Mouse (Mus musculus) heart, adult 11 months (tissue): ENCODE measurements around the gene Midn.
A peak's percentile ranks its signal among the peaks of the same experiment; 100 is the strongest.

Source experiments
- DNase-seq: peaks from one replicate; pipeline ENCODE4 v3.0.0; 2022

Midn gene

GRCm38 (mm10) chr10:80130403-80131031, 17.6 kb upstream of the Midn start:
- no peak for DNase-seq

GRCm38 (mm10) chr10:80131316-80131951, 16.6 kb upstream of the Midn start:
- no peak for DNase-seq

GRCm38 (mm10) chr10:80131952-80132350, 16.1 kb upstream of the Midn start:
- no peak for DNase-seq

DNA sequence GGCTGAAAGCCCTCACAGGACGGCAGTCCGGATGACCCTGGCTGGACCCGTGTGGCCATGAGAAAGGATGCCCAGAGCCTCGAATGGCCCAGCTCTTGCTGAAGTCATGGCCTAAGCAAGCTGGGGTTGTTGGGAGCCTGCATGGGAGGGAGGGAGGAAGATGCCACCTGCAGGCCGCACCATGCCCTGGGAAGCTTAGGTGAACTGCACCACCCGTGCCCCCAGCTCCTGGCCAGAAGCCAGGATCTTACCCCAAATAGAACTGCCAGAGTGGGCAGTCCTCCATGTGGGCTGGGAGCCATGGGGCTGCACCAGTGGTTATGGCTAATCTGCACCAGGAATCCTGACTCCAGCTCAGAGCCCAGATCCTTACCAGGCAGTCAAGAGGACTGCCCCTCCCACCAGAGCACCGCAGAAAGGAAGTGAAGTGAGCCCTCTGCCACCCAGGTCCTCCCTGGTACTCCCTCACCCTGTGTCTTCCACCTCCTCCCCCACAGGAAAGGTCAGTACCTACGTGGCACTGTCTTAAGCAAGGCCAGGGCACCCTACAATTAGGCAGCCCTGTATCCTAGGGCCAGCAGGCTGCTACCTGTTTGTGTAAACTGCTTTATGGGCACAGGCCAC, 14.7 kb upstream of the Midn start:
- DNase-seq = peak; percentile 97

- DNase-seq = no peak
Observed at GRCm38 (mm10) chr10:80134421-80134820, 13.7 kb upstream of the Midn start.

DNA sequence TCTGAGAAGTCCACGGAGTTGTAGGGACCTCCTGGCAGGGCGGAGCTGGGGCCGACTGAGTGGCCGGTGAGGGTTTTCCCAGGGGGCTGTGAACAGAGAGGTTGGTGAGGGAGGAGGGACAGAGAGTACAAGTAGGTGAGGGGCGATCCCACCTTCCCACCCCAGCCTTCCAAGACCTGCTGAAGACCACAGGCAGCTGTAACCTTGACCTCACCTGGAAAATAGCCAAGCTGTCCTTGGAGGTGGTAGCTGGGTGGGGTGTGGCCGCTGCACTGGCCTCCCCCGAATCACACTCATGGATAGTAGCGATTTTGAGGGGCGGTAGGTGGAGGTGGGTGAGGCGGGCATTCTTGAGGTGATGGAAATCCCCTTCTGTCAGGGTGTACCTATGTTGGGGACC, 12.9 kb upstream of the Midn start:
- DNase-seq = no peak

GRCm38 (mm10) chr10:80135641-80136040, 12.4 kb upstream of the Midn start:
- DNase-seq = no peak

DNA sequence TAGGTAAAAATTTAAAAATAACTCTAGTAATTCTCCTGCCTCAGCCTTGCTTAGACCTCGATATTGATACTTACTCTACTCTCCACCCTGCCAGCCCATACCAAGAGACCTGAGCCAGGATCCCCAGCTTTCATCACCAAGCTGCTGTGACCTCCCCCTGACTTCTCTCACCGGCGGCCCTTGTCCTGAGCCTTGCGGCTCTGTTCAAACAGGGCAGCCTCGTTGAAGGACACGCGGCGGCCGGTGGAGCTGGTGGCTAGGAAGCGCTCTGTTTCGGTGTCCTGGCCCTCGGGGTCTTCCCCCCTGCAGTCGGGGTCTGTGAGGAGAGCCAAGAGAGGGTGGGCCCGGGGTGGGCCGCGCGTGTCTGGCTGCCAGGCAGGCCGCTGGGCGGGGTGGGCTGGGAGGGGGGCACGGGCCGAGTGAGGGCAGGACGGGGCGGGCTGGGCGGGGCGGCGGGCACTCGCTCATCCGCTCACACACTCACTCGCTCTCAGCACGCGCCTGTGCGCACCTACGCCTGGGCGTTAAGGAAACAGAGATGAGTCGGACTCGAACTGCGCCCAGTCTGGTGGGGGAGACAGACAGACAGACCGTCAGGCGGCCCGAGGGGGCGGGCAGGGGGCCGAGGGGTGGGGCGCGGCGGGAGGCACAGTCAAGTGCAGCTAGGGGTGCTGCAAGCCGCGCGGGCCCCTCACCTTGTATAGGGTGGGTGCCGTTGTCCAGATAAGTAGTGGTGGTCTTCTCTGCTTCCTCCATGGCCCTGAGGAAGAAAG, 11.7 kb upstream of the Midn start:
- DNase-seq = peak; percentile 93

- peak; percentile 94 for DNase-seq
Observed at GRCm38 (mm10) chr10:80136952-80137625, 11.0 kb upstream of the Midn start.

DNA sequence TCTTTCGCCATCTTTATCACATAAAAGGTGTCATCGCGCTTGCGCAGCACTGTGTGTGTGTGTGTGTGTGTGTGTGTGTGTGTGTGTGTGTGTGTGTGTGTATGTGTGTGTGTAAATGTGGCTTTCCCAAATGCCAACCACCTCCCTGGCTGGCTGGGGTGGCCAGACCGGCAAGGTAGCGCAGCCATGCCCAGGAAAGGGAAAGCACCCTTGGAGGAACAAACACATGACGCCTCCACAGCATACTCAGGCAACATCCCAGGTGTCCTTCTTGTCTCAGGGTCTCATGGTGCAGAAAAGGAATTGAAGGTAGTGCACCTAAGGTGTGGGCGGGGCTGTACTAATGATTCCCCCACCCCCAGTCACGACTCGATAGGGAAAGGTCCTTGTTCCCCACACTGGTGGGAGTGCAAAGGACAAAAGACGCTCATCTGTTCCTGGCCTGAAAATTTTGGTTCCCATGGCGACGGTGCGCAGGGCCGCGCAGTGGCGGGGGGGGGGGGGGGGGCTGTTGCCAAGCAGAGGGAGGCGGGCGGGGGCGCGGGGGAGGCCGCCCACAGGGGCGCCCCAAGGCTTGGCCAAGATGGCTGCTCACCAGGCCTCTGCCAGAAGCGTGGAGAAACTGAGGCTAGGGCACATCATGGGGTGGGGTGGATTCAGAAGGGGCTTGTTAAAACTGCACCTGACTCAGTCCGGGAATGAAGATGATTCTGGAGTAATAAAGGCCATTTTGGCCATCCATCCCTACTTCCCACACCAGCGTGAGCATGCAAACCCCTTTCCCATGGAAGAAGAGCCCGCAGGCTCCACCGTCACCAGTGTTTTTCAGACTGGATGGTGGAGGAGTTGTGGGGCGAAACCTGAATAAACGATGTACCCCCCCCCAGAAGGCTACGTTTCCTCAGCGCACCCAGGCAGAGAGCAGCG, 10.2 kb upstream of the Midn start:
- DNase-seq = peak; percentile 94

DNA sequence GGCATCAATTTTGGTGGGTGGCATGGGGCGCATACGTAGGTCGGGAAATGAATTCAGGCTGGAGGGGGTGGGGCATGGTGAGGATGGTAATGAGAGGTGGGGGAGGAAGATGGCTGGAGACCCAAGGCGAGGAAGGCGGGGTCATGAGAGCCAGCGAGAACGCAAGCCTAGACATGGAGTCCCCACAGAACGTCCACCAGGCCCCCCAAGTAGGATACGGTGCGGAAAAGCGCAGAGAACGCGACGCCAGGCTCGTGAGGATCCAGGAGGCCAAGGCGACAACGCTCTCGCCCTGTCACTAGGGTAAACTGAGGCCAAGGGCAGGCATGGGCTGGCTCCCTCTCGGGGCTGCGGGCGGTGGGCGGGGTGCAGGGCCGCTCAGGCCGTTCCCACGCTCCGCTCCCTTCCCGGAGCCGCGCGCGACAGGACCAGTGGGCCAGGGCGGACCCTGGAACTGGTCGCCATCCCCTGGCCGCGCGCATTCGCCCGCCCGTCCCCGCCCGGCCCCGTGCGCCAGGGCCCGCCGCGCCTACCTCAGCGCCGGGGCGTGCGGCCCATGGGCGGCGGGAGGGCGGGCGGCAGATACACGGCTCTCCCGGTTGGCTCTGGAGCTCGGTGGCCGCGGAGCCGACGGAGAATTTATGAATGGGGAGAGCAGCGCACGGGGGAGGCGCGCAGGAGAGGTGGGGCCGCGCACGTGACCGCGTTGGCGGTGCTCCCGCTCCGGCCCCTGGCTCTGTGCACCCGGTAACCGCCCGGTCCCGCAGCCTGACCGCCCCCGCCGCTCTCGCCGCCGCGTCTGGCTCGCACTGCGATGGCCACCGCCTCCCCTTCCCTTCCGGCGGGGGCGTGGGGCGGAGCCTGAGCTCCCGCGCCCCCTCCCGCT, 9.3 kb upstream of the Midn start, which contains the start of gene Atp5d:
Gene Atp5d (plus strand): TSS at position 80 of the 886 bp plus-strand sequence.
- DNase-seq = peak; percentile 98

GRCm38 (mm10) chr10:80139439-80139775, 8.7 kb upstream of the Midn start:
- no peak for DNase-seq

DNA sequence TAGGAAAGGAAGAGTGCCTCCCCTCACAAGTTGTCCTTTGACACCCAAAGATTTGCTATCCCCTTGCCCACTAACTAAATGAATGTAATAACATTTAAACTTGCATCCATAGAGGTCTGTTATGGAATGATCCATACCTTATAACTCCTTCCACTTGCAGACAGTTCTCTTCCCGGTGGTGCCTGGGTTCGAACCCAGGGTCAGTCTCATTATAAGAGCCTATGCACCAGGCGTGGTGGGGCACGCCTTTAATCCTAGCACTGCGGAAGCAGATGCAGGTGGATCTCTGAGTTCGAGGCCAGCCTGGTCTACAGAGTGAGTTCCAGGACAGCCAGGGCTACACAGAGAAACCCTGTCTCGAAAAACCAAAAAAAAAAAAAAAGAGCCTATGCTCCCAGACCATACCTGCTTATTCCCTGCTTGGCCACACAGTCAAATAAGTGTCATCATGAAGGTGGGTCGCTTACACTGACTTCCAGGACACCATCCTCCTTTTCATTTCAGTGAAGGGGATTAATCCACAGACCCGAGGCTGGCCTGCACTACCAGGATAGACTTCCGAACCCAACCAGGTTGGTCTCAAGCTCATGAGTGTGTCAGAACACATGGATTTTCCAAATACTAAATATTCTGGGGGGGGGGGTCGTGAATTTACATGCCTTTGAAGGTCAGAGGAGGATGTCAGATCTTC, 8.0 kb upstream of the Midn start:
- peak; percentile 93 for DNase-seq

DNA sequence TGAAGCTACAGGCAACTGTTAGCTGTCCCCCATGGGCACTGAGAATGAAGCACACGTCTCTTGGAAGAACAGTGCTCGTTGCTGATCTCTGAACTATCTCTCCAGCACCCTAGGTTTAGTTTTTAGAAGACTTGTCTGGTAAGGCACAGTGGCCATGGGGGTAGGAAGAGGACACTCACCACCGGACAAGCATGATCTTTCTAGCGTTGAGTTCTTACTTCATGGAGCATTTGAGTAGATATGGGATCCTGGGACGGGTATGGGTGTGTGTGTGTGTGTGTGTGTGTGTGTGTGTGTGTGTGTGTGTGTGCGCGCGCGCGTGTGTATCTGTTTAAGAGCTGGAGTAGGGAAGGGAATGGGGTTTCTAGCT, 7.4 kb upstream of the Midn start, which contains the start of gene Cbarp:
Gene Cbarp (minus strand): TSS at position 170 of the 370 bp plus-strand sequence.
- DNase-seq = no peak

GRCm38 (mm10) chr10:80141243-80141642, 6.8 kb upstream of the Midn start:
- DNase-seq = peak; percentile 100

- peak; percentile 99 for DNase-seq
Observed at GRCm38 (mm10) chr10:80141786-80142529, 6.1 kb upstream of the Midn start.

GRCm38 (mm10) chr10:80142530-80142925, 5.5 kb upstream of the Midn start:
- no peak for DNase-seq

- peak; percentile 96 for DNase-seq
Observed at GRCm38 (mm10) chr10:80143664-80144063, 4.4 kb upstream of the Midn start.

- DNase-seq = peak; percentile 94
Observed at GRCm38 (mm10) chr10:80144159-80144558, 3.9 kb upstream of the Midn start.
